Mouse (Mus musculus) limb, embryonic 14.5 days (tissue): ENCODE results near the gene Lrrc58. TPM values are rescaled to one million over a fixed set of nuclear protein-coding genes. Genes with fewer than 3 reads are reported as not detected.
A peak's percentile ranks its signal among the peaks of the same experiment; 100 is the strongest.

Source experiments
- ATAC-seq: fragments of 200-750 bp; cut with Nextera tagmentation; 2 replicates; pipeline ENCODE4 v1.8.0; 2017; ENCODE audit warnings: low read depth, moderate number of reproducible peaks, moderate TSS enrichment; ENCODE audit not compliant: low FRiP score
- DNase-seq: peaks from one replicate; pipeline ENCODE4 v3.0.0-alpha.2; 2015; ENCODE audit warnings: low spot score
- H3K27ac ChIP-seq: fragments of 300-500 bp; sonication (generic); replicated peaks from 2 replicates; pipeline ENCODE4 v1.5.1; 2014; ENCODE audit warnings: low read depth, mild to moderate bottlenecking, low read length, moderate library complexity, mixed read lengths
- H3K27me3 ChIP-seq: fragments of 300-500 bp; sonication (generic); 2 replicates; pipeline ENCODE4 v1.6.1; 2014; ENCODE audit warnings: low read length, mixed read lengths; ENCODE audit not compliant: control insufficient read depth, insufficient read depth
- H3K36me3 ChIP-seq: fragments of 300-500 bp; sonication (generic); 2 replicates; pipeline ENCODE4 v1.6.1; 2014; ENCODE audit warnings: mild to moderate bottlenecking, low read length, moderate library complexity, mixed read lengths; ENCODE audit not compliant: control insufficient read depth, insufficient read depth
- H3K4me1 ChIP-seq: fragments of 300-500 bp; sonication (generic); 2 replicates; pipeline ENCODE4 v1.6.1; 2014; ENCODE audit warnings: antibody characterized with exemption, low read length, mixed read lengths; ENCODE audit not compliant: control insufficient read depth, insufficient read depth
- H3K4me2 ChIP-seq: fragments of 300-500 bp; sonication (generic); replicated peaks from 2 replicates; pipeline ENCODE4 v1.6.1; 2014; ENCODE audit warnings: low read depth, mild to moderate bottlenecking, low read length, moderate library complexity; ENCODE audit not compliant: severe bottlenecking
- H3K4me3 ChIP-seq: fragments of 300-500 bp; sonication (generic); replicated peaks from 2 replicates; pipeline ENCODE4 v1.5.1; 2014; ENCODE audit warnings: low read length
- H3K9ac ChIP-seq: fragments of 300-500 bp; sonication (generic); 2 replicates; pipeline ENCODE4 v1.6.1; 2014; ENCODE audit warnings: mild to moderate bottlenecking, low read depth, low read length, moderate library complexity; ENCODE audit not compliant: severe bottlenecking
- H3K9me3 ChIP-seq: fragments of 300-500 bp; sonication (generic); 2 replicates; pipeline ENCODE4 v1.6.1; 2016; ENCODE audit warnings: low read length; ENCODE audit not compliant: control insufficient read depth
- POLR2A ChIP-seq: fragments of 200-500 bp; IDR thresholded peaks from 2 replicates; pipeline ENCODE4 v1.8.0; 2012; ENCODE audit warnings: inconsistent platforms, mild to moderate bottlenecking, moderate library complexity, borderline replicate concordance; ENCODE audit not compliant: insufficient read depth, insufficient read length; ENCODE audit errors: extremely low read depth
- WGBS: fragments of 180-500 bp; shearing (Covaris S2); extraction: QIAGEN DNeasy Blood & Tissue Kit; methylation state at CpG from one replicate; pipeline ENCODE4 v1.1.7; 2014; 5-methylcytosine and 5-hydroxymethylcytosine counted together
- polyA plus RNA-seq, 2 experiments: library from polyadenylated mRNA; depleted of rRNA in 1 of 2; stranded (reverse) in 1 of 2; unstranded in 1 of 2; fragments of >200 nt; fragmentation: Nextera tagmentation in 1 of 2; extraction: Ambion mirVana in 1 of 2; gene quantifications; 2 replicates each; pipeline versions ENCODE4 v1.2.1 to v1.2.3; 2012 to 2014

Gene Lrrc58
- polyA plus RNA-seq, 2 experiments = 23.4 to 54.7 TPM

GRCm38 (mm10) chr16:37911086-37911485 is 42.9 kb downstream of the Lrrc58 start:
- H3K9me3 ChIP-seq = no peaks in the 10 kb centered on the region
- H3K4me3 ChIP-seq = no peak overlapping the region
- TF ChIP-seq POLR2A = no peak
- DNase-seq (no peak), ATAC-seq (no peak)
- H3K4me2 ChIP-seq = no peak overlapping the region
- H3K4me1 ChIP-seq = 0 out of 2 replicates have a peak, but pooled peaks cover 2% of the 10 kb centered on the region
- H3K9ac ChIP-seq = no peak overlapping the region
- no peak overlapping the region for H3K27ac ChIP-seq
- H3K36me3 ChIP-seq = no peaks in the 10 kb centered on the region
- WGBS = 90% methylated on average over 1 of the region's 1 CpGs
- H3K27me3 ChIP-seq = no peaks in the 10 kb centered on the region

GRCm38 (mm10) chr16:37916138-37916817 is 48.1 kb downstream of the Lrrc58 start, which contains the start of gene Gpr156:
Gene Gpr156, plus strand, starts transcription at chr16:37916496.
- 0 out of 2 replicates have a peak, but pooled peaks cover 2% of the 10 kb centered on the region for H3K4me1 ChIP-seq
- H3K27ac ChIP-seq = no peak within 1 kb of the TSS
- peak within 1 kb of the TSS; percentile 93 for H3K4me2 ChIP-seq
- TF ChIP-seq POLR2A = no peak
- ATAC-seq (peak; percentile 73), DNase-seq (no peak)
- WGBS = 5% methylated on average over 36 of the region's 53 CpGs
- H3K4me3 ChIP-seq = peak within 1 kb of the TSS; percentile 51
- H3K9ac ChIP-seq = peak within 1 kb of the TSS; percentile 60
- no peaks in the 10 kb centered on the region for H3K36me3 ChIP-seq
- no peaks in the 10 kb centered on the region for H3K9me3 ChIP-seq
- H3K27me3 ChIP-seq = 0 out of 2 replicates have a peak, but pooled peaks cover 4% of the 10 kb centered on the region

GRCm38 (mm10) chr16:37916818-37917201 is 48.6 kb downstream of the Lrrc58 start:
- H3K36me3 ChIP-seq = no peaks in the 10 kb centered on the region
- no peak overlapping the region for H3K27ac ChIP-seq
- no peak for DNase-seq
- H3K9ac ChIP-seq = no peak overlapping the region
- 23% methylated on average over 7 of the region's 7 CpGs for WGBS
- 0 out of 2 replicates have a peak, but pooled peaks cover 2% of the 10 kb centered on the region for H3K4me1 ChIP-seq
- no peak for TF ChIP-seq POLR2A
- peak overlapping the region; percentile 93 for H3K4me2 ChIP-seq
- H3K9me3 ChIP-seq = no peaks in the 10 kb centered on the region
- H3K4me3 ChIP-seq = peak overlapping the region; percentile 51
- ATAC-seq = no peak
- H3K27me3 ChIP-seq = 0 out of 2 replicates have a peak, but pooled peaks cover 4% of the 10 kb centered on the region

GRCm38 (mm10) chr16:37919000-37919399 is 50.8 kb downstream of the Lrrc58 start:
- DNase-seq = no peak
- no peaks in the 10 kb centered on the region for H3K36me3 ChIP-seq
- H3K9me3 ChIP-seq = no peaks in the 10 kb centered on the region
- ATAC-seq = no peak
- H3K27ac ChIP-seq = no peak overlapping the region
- H3K27me3 ChIP-seq = 0 out of 2 replicates have a peak, but pooled peaks cover 4% of the 10 kb centered on the region
- H3K4me3 ChIP-seq = no peak overlapping the region
- no peak for TF ChIP-seq POLR2A
- H3K4me2 ChIP-seq = no peak overlapping the region
- 88% methylated on average over 6 of the region's 6 CpGs for WGBS
- no peak overlapping the region for H3K9ac ChIP-seq
- 0 out of 2 replicates have a peak, but pooled peaks cover 2% of the 10 kb centered on the region for H3K4me1 ChIP-seq

GRCm38 (mm10) chr16:37920842-37921409 is 52.7 kb downstream of the Lrrc58 start:
- WGBS = 63% methylated on average over 8 of the region's 8 CpGs
- Histone ChIP-seq H3K9ac (no peak overlapping the region), H3K4me1 (no peaks in the 10 kb centered on the region), H3K27ac (no peak overlapping the region), H3K4me2 (no peak overlapping the region), H3K27me3 (0 out of 2 replicates have a peak, but pooled peaks cover 4% of the 10 kb centered on the region), H3K9me3 (no peaks in the 10 kb centered on the region), H3K36me3 (no peaks in the 10 kb centered on the region), H3K4me3 (no peak overlapping the region)
- DNase-seq (no peak), ATAC-seq (no peak)
- no peak for TF ChIP-seq POLR2A
